Mouse (Mus musculus) cerebellum, adult 9-11 months (tissue): Measurements from ENCODE around the gene Ifitm3.
"Not testable (repeated sequence)": the region's sequence is repeated elsewhere in the genome, so short reads cannot be mapped to it uniquely, and the experiment has no call there.

Source experiments
- DNase-seq: peaks from one replicate; pipeline ENCODE4 v3.0.0; 2022

Gene Ifitm3

DNA sequence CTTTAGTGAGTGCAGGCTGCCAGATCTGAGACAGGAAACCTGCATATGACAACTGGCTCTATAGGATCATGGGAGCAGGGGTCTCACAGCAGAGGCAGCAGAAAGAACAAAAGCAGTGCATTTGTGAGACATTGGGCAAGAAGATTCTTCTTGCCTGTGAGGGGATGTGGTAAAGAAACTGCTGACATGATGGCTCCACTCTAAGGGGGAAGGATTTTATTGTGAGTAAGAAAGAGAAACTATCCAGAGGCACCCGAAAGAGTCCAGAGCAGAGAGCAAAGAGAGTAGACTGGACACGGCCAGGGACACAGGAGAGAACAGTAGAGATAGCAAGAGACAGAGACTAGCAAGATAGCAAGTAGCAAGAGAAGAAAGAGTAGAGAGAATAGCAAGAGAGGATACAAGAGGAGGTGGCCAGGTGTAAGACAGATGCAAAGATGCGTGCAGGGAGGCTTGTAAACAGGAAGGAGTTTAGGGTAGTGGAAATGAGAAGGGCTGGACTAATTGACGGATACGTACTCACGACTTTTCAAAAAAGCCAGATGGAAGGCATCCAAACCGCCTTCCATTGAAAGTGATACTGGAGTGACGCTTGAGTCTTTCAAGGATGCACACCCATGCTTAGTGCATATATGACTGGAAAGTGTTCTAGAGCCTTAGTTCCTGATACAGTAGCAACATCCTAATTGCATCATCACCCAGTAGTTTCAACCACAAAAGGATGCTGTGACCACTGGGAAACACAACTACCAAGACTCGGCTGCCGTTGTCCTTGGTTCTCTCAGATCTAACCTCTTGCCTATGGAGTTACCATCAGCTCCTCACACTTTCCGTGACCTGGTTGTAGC lies 11.5 kb downstream of the Ifitm3 start:
- no peak for DNase-seq

DNA sequence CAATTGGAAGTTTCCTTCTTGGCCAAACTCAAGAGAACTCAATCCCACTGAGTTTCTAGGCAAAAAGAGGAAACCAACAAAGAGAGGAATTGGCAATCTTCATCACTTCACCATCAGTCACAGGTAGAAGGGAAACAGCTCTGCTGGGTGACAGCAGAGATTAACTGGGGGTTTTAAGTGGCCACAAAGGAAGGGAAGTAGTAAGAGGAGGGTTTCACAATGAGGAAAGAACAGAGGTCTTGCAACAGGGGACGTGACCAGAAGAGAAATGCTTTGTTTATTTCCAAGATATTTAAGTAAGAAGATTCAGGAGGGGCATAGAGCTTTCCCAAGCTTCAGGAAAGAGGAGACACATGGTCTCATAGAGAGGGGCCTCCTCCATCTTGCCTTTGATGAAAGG lies 12.8 kb downstream of the Ifitm3 start:
- no peak for DNase-seq

DNA sequence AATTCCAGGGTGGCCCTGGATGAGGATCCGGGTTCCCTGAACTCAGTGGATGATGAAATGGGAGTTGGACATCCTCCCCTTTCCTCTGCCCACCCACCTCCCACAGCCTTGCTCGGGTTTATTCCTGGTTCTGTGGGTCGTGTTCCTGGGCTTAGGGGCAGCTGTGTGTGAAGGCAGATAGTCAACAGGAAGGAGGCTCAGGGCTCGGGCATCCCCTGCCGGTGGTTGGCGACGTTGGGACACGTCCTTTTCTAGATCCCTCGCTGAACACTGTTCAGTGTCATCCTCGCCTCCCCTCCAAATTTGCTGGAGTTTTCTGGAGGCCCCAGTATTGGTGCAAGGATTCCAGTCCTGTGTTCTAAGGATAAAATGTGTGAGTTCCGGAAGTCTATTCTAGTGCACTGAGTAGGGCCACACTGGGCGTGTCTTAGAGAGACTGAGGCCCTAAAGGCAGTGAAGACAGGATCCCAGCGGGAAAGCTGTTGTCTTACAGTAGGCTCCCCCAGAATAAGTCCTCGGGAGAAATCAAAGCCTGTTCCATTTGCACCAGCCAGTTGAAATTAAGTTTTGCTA lies 19.4 kb downstream of the Ifitm3 start:
- DNase-seq, result no peak

DNA sequence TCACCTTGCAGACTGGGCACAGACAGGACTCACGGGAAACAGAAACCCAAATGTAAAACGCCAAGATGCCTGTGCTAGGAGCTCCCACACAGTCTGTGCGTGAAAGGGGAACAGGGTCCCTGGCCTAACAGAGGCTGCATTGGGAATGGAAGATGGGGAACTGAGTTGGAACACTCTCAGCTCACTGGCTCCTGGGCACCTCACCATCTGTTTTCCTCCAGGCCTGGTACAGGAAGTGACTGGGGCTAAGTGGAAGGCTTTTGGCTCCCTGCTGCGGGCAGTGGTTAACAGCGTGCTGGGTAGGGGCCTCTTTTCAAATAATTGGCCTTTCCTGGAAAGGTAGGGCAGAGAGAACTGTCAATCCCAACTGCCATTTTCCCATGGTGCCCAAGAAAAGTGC lies 19.9 kb downstream of the Ifitm3 start:
- DNase-seq, result no peak

DNA sequence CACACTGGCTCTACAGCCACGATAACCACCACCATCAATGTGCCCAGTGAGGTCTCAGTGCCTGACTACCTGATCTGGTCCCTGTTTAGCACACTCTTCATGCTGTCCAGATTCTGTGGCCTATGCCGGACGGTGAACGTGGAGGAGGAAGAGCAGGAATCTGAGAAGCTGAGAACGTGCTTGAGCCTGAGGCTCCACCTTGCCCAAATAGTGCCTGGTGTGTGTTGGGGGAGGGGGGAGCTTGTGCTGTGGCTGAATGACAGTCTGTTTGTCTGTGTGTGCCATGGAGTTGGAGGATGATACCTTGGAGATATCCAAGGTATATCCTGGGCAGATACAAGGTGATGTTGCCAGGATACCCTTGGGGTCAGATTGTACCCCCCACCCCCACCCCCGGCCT lies 20.4 kb downstream of the Ifitm3 start:
- no peak for DNase-seq

DNA sequence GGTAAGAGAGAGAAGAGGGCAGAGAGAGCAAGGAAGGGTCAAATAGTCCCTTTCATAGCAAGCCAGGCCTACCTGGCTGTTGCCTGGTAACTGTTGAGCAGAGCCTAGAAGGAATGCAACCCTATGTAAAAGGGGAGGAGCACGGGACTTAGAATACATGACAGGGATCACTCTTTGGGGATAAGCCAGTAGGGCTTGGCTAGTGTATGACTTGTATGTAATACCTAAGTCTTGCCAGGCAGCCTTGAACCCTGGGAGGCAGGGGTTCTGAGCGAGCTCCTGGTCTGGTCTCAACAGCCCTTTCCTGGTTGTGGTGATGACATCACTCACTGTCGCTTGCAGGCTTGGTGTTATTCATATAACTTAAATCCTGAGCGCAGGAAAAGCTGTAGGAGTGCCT lies 21.5 kb downstream of the Ifitm3 start:
- DNase-seq, result no peak

DNA sequence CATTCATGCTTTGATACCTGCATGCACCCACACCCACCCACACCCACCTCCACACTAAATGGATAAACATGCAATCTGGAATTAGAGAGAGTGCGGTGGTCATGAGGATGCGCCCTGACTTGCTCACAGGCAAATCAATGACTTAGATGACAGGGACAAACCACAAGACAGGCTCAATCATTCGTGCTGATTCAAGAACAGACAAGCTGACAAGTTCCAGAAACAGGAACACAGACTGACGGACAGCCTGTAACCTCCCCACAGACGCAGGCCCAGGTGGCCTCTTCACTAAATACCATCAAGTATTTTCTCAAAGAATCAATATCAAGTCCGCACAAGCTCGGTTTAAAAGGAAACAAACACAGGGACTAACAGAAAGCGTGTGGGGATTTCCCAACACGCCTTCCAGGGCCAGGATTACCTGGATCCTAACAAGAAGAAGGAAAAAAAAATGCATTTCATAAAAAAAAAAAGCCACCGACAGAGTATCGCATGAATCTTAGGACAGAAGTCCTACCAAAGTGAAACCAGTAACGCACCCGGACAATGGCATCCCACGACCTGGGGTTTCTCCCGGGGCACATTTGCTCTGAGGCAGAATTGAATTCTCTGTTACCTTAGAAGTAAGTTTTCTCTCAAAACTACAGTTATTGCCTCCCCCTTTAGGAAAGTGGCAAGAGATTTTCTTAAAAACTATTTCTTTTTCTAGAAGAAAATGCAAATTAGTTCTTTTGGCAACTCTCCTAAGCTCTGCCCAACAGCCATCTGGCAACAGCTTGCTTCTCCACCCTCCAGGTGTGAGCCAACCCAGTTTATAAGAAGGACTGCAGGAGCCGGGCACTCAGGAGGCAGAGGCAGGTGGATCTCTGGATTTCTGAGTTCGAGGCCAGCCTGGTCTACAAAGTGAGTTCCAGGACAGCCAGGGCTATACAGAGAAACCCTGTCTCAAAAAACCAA lies 23.1 kb downstream of the Ifitm3 start:
- DNase-seq, result no peak

DNA sequence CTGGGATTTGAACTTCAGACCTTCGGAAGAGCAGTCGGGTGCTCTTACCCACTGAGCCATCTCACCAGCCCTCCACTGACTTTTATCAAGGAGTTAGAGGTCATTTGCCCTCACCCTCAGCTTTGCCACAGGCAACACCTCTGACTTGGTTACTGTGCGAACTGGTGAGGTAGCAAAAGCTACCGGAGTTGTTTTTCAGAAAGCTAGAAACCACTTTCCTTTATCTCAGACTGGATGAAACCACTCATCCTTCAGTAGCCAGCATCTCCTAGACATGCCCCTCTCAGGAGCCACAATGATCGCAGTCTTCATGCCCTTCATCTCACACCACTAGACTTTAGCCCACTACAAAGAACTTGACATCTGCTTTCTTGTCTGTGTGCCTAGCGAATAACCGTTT lies 27.6 kb downstream of the Ifitm3 start:
- DNase-seq, result no peak

DNA sequence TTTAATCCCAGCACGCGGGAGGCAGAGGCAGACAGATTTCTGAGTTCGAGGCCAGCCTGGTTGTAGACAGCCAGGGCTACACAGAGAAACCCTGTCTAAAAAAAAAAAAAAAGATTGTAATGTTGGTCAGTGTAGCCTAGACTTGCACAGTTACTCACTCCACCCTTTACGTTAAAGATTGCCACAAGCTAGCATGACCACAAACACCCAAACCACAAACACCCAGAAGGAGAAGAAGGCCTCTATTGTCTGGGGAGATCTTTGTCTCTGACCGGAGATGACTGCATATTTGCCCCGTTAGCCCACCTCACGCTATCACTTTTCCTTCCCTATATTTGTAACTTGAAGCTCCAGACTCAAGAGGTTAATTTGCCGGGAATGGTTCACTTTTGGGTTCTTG lies 28.9 kb downstream of the Ifitm3 start:
- DNase-seq, result no peak

DNA sequence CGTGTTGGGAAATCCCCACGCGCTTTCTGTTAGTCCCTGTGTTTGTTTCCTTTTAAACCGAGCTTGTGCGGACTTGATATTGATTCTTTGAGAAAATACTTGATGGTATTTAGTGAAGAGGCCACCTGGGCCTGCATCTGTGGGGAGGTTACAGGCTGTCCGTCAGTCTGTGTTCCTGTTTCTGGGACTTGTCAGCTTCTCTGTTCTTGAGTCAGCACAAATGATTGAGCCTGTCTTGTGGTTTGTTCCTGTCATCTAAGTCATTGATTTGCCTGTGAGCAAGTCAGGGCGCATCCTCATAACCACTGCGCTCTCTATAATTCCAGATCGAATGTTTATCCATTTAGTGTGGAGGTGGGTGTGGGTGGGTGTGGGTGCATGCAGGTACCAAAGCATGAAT lies 33.9 kb downstream of the Ifitm3 start:
- DNase-seq, result not testable (repeated sequence)

DNA sequence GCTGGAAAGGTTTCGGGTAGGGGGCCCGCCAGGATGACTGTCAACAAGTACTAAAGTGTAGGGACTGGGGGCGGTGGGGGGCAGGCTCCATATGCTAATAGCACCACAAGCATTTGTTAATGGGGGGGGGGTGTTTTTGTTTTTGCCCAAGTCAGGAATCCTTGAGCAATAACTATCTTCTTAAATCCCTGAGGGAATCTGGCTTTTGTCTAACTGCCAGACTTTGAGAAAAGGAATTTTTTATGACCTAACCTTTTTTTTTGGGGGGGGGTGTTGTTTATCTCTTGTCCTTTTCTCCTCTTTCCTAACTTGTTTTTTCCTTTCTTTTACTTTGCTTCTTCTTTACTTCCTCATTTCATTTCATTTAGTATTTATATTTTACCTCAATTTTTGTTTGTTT lies 35.1 kb downstream of the Ifitm3 start:
- DNase-seq, result no peak

DNA sequence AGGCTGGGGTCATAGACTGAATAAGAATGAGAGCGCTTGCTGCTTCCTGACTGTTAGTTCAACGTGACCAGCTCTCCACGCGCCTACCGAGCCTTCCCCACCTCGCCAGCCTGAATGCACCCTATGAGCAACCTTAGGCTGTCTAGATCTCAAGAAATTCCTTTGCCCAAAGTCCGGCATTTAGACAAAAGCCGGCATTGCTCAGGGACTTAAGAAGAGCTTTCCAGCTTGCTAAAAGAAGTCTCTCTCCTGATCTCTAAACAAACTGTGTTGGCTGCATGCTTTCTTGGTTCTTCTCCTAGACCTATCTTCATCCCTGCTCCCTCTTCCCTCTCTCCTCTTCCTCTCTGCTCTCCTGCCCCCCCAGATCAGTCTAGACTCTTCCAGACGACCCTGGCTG lies 35.6 kb downstream of the Ifitm3 start:
- no peak for DNase-seq

DNA sequence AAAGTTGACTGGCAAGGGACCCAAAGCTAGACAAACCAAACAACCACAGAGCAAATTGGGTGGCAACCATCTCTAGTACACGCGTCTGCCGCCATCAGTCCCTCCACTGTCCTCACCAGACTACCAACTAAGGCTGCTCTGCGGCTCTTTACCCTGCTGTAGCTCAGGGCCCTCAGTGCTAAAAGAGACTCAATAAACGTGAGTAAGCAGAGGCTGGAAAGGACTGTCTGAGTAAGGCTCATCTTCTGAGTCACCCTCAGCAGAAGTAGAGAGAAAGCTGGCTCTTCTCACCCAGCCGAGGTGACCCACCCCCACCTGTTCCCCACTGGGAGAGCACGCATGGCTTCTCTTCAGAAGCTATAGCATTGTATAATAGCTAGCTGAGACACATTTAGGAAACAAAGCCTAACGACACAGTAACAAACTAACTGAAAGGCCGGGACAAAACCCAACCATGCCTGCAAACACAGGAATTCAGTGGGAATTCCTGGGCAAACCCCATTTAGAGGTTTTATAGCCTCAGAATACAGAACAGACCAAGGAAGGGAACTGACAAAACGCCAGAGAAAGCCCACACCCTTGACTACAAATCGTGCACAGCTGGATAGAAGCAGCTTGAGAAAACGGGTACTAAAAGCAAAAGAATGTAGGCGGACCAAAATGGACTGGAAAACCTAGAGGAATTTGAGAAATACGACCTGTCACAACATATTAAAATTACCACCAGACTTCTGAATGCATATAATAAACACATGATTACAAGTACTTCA lies 37.0 kb downstream of the Ifitm3 start:
- DNase-seq, result no peak

DNA sequence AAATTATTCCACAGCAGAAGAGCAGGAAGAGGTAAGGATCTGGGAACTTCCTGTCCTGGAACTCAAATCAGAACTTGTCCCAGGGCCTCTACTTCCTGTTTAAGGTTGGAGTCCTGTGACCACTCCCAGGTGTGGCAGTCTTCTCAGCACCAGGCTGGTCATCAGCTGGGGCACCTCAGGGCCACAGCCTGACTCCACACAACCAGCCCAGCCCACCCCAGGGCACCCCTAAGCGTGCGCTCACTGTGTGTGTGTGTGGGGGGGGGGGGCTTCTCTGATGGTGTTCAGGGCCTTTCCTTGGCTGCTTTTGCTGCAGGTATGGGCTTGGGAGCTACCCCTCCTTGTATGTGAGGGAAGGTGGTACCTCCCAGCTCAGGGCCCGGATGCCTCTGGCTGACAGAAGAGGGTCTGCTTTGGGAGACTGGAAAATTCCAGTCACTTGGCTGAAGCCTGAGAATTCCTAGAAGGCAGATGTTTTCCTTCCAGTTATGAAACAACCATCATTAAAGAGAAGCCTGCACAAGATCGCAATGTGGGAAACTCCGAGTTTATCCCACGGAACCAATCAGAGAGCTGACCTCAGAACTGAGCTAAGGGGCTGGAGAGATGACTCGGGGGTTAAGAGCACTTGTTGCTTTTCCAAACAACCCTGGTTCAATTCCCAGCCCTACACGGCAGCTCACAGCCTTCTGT lies 38.9 kb downstream of the Ifitm3 start:
- DNase-seq, result no peak

DNA sequence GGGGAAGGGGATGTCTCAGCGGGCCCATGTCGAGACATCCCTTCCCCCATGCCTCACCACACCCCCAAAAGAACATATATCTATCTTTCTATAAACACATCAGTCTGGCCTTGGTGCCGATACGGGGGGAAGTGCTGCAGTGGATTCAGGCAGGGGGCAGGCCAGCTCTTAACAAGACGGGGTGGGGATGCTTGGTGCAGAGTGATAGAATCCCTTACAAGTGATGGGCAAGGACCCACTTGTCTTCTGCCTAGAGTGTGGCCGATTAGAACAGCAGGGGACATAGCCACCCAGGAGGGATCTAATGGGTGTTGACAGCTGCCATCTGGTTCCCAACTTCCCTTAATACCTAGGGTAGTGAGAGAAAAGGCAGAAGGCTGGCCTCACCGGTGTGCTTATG lies 39.6 kb downstream of the Ifitm3 start:
- DNase-seq, result no peak

DNA sequence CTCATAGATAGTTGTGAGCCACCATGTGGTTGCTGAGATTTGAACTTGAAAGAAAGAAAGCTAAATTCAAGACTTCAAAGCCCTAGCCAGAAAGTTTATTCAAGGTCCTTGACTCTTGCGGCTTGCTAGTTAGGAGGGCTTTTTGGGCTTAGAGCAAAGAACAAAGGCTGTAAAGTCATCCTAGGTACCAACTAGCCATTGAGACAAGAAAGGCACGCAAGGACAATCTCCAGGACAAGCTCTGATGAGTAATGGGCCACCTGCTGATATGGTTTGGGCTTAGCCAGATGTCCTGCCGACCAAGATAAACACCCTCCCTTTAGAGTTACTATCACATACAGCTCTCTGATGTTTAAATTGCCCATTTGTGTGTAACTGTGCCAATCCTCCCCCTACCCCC lies 41.9 kb downstream of the Ifitm3 start:
- DNase-seq, result not testable (repeated sequence)

DNA sequence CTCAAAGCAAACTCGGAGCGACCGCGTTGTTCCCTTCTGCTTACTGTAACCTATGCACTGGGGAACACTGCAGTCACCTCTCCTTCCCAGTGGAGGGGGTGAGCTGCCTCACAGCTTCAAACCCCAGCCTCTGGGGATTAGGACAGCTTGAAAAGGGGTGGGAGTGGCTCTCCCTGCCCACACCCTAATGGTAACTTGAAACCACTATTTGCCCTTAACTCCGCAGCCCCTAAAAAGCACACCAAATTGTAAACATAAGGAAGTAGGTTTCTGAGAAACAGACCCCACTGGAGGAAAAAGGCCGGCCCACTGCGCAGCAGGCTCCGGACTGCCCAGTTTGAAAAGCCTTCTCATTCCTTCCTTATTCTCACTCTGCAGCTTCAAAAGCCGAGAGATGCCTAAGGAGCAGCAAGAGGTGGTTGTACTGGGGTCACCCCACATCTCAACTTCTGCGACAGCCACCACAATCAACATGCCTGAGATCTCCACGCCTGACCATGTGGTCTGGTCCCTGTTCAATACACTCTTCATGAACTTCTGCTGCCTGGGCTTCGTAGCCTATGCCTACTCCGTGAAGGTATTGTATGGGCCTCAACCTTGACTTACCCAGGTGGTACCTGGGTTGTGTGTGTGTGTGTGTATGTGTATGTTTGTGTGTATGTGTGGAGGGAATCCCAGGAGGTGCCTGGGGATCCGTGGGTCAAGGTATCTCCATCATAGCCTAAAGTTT lies 42.5 kb downstream of the Ifitm3 start:
- no peak for DNase-seq

DNA sequence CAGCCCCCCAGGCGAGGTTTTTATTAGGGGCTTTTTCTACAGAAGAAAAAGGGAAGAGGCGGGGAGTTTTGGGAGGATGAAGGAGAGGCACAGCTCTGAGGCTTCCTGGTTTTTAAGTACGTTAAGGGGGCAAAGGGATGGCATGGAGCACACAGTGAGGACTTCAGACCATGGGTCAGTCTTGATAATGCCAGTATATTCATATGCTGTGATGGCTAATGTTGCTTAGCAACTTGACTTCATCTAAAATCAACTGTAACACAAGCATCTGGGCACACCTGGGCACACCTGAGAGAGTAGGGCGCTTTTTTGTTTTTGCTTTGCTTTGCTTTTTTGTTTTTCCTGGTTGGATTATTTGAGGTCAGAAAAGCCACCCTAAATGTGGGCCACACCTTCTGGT lies 43.6 kb downstream of the Ifitm3 start, which contains the start of gene Ifitm1:
Gene Ifitm1, plus strand, starts transcription at position 301 of the 400 bp plus-strand sequence.
- DNase-seq, result no peak

DNA sequence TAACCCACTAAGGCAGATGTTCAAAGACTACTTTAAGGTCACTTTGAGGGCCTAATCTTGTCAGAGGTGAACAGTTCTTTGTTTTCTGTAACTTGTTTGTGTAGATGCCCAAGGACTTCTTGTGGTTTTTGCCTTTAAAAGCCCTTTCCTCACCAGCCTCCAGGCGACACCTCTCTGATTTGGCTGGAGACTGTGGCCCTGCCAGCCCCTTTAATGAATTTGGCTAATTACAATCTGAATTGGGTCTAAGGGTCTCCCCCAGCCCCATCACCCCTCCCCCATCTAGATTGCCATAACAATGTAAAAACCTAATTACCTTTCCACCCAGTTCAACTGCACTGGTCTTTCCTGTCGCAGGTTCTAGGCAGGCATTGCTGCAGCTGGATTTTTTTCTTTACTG lies 47.8 kb downstream of the Ifitm3 start:
- DNase-seq, result no peak

DNA sequence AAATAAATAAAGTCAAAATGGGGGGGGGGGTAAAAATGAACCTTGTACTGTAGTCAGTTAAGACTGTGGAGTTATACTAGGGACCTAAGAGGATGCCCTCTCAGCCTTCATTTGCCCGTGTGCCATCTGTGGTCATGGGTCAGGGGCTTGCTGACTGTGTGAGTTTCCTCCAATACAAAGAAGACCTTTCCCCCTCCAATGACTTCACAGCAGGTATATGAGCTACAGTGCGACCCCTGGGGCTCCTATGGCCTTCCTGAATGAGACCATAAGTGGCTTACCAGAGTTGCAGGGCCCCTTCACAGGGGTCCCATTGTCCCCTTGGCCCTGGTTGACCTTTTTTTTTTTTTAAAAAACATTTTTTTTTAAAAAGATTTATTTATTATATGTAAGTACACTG lies 49.2 kb downstream of the Ifitm3 start:
- no peak for DNase-seq

DNA sequence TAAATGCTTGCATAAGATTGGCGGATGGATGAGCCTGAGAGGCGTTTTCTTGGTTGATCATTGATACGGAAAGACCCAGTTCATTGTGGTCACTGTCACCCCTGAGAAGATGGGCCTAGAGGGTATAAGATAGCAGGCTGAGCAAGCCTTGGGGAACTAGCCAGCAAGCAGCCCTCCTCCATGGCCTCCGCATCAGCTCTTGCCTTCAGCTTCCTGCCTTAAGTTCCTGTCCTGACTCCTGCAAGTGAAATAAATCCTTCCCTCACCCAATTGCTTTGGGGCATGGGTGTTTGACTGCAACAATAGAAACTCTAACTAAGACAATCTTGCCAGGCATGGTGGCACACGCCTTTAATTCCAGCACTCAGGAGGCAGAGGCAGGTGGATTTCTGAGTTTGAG lies 50.5 kb downstream of the Ifitm3 start:
- DNase-seq, result no peak
